Mouse (Mus musculus): ENCODE data around the gene Syngr3.
A peak's percentile ranks its signal among the peaks of the same experiment; 100 is the strongest.
"Not testable (repeated sequence)": the region's sequence is repeated elsewhere in the genome, so short reads cannot be mapped to it uniquely, and the experiment has no call there.

Gene Syngr3

DNA sequence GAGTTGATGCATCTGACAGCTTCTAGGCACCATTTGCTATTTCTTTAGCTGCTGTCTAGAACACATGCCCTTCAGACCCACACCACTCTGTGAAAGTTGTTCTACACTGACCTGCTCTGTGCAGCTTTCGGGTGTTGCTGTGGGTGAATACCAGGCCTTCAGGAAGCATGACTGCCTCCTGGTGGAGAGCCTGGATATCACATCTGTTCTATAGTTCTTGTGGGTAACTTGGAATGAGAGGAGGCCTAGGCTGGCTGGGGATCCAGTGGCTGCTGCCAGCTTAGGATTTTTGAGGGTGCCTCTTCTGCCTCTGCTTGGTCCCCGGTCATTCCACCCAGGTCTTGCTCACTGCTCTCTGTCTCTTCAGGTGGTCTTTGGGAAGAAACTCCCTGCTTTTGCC is 13.6 kb downstream of the Syngr3 start:
- DNase-seq: no peak

DNA sequence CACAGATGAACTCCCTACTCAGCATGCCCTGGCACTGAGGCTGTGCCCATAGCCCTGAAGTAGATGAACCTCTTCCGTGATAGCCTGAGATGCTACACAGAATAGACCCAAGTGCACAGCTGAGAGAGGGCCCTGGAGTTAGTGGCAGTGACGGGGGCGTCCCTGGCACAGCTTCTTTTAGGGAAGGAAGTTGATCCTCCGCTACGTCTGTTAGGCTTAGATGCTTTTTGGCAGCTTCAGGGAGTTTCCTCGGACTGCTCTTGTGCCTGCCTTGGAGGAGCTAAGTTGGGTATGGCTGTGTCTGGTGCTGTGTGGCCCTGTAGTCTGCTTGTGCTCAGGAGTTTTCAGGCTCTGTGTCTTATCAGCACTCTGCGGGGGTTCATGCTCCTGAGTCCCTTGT is 15.5 kb downstream of the Syngr3 start:
- no peak for DNase-seq

DNA sequence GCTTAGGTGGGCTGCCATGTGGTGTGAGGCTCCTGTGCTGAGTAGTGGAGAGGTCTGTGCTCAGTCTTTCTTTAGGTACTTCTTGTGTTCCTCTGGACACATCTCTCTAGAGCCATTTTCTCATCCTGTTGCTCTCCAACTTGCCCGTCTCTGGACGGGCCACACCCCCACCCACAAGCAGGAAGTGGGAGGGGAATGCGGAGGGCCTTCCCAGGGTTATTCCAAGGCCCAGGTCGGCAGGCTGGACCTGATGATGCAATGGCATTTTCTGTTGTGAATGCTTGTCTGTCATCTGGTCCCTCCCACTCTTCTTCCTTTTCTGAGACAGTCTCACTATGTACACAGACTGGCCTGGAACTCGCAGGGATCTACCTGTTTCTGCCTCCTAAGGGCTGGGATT is 17.6 kb downstream of the Syngr3 start:
- no peak for DNase-seq

- DNase-seq: no peak
Measured at GRCm38 (mm10) chr17:24671346-24671745, 18.4 kb downstream of the Syngr3 start.

- no peak for DNase-seq
Measured at GRCm38 (mm10) chr17:24670246-24670844, 19.4 kb downstream of the Syngr3 start.

GRCm38 (mm10) chr17:24669545-24670245 is 20.1 kb downstream of the Syngr3 start, which contains the start of gene Zfp598:
Zfp598 (plus strand) TSS chr17:24669687.
- peak; percentile 94 for DNase-seq

DNA sequence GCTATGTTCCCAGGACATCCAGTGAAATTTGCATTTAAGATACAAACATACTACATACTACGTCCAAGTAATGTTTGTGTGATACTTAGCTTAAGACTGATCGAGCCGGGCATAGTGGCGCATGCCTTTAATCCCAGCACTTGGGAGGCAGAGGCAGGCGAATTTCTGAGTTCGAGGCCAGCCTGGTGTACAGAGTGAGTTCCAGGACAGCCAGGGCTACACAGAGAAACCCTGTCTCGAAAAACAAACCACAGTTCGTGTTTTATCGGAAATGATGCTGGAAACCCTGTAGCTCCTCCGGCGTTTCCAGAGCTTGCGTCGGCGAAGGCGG is 20.6 kb downstream of the Syngr3 start:
- DNase-seq: not testable (repeated sequence)

DNA sequence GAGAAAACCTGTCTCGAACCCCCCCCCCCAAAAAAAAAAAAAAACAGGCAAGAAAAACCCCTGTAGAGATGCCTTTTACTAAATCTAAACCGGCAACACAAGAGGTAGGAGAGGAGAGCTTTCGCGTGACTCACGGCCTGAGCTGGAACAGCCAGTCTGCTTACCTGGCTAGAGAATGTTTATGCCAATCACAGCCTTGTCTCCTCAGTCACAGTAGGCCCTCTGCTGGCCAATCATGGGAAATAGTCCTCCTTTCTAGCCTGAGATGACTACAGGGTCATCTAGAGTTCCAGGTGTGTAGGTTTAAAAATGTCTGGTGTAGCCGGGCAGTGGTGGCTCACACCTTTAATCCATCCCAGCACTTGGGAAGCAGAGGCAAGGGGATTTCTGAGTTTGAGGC is 22.3 kb downstream of the Syngr3 start:
- peak; percentile 80 for DNase-seq

DNA sequence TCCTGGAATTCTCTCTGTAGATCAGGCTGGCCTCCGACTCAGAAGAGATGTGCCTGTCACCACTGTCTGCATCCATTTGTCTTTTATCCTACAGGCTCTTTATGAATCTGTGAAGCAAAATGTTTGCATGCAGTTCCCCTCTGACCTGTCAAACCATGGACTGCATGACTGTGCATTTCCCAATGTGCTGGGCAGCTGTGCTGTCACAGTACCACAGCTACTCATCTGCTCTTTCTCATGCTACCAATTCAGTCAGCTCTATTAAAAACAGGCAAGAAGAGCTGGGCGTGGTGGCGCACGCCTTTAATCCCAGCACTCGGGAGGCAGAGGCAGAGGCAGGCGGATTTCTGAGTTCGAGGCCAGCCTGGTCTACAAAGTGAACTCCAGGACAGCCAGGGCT is 22.7 kb downstream of the Syngr3 start:
- DNase-seq: not testable (repeated sequence)

DNA sequence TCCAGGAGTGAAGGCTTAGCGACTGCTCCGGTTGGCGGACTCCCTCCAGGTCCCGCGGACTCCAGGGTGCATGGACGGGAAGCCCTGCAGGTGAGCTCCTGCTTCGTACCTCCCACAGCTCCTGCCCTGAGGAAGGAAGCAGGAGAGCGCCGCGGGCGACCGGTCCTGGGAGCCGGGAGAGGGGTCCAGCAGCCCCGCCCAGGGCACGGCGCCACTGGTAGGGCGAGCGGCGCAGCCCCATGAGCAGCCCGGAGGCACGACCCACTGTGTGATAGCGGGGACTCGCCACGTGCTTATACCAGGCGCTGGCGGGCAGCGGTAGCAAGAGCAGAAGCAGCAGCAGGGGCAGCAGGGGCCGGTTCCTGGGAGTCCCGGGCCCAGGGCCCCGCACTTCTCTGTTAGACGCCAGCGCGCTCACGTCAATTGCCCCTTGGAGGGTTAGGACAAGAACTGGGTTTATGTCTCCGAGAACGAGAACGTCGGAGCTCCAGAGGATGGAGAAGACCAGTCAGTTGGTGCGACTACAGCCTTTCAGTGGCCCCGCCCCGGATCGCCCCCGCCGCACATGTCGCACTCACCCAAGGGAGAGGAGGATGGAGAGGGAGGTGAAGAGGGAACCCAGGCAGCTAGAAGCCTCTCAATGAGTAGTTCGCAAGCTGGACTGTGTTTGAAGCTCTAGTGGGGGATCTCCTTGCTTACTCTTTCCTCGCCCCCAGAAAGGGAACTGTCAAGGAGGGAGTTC is 31.6 kb downstream of the Syngr3 start, which contains the start of gene Npw:
Npw (minus strand) TSS at position 441 of the 742 bp plus-strand sequence.
- no peak for DNase-seq

DNA sequence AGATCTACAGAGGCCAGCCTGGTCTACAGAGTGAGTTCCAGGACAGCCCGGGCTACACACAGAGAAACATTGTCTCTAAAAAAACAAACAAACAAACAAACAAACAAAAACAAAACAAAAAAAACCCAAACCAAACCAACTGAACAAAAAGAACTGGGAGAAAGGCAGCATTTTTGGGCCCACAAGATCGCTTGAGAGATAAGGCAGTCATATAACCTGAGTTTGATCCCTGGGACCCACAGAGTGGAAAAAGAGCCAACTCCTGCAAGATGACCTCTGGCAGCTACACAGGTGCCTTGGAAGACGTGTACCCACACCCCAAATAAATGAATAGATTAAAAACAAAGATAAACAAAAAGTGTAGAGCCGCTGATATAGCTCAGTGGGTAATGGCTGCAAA is 34.8 kb downstream of the Syngr3 start:
- DNase-seq: no peak

DNA sequence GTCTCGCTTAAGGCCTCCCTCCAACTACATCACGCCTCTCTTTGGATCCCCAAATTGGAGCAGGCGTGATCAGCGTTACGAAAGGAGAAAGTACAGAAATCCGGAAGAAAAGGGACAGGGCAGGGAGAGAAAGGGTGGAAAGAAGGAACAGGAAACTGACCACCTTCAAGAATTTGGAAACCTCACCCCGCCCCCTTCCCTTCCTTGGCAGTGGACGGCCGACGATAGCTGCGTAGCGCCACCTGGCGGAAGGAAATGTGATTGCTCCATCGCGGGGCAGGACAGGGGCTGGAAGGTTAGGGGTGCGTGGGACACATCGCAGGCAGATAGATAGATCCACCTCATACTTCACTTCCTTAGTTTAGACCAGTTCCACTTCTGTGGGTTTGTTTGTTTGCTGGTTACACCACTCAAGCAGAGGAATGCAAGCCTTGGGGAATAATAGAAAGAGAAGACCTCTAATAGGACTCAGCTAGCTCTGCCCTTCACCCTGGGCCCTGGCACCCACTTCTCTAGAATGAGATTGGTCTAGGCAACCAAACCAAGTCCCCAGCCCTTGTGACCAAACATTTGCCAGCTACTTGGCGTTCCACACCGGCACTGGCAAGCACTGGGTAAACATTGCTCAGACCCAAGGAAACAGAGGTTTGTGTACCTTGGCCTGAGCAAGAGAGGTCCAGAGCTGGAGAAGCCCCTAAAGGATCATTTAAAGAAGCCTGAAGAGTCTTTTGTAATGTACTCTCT is 35.6 kb downstream of the Syngr3 start:
- DNase-seq: peak; percentile 60

DNA sequence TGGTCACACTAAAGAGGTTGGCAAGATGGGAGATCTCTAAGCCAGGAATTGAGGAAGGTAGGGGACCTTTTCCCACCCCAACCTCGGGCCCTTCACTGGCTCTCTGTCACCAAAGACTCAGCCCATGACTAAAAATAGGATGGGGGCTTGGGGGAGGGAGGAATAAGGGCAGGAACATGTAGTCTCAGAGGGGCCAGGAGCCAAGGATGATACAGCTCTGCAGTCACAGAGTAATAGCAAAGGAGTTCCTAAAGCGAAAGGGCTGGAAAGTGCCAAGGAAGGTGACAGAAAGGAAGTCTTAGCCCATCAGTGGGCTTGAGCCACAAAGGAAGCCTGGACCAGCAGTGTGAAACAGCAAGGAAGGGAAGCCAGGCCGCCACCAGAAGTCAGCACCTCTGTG is 37.9 kb downstream of the Syngr3 start:
- DNase-seq: no peak

- no peak for DNase-seq
Measured at GRCm38 (mm10) chr17:24650766-24651165, 39.0 kb downstream of the Syngr3 start.

DNA sequence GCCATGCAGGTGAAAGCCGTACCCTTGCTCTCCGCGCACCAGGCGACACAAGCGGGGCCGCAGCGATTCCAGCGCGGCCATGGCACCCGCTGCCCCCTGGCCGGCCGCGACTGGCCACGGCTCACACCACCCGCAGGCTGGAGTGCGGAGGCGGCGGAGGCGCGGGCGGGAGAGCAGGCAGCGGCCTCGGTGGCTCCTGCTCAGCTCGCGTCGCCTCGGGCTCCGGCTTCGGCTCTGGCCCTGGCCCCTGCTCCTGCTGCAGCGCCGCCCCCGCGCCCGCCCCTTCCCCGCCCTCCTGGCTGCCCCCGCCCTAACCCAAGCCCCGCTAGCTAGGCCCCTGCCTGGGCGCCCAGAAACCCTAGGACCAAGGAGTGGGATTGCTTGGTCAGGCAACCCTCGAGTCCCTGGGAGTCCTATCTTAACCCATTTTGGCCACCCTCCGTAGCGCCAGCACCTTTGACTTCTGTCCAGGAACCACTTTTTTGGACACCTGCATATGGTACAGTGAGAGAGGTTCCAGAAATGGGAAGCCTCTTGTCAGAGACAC is 39.6 kb downstream of the Syngr3 start, which contains the start of gene Slc9a3r2:
Slc9a3r2 (minus strand) TSS at position 258 of the 547 bp plus-strand sequence.
- DNase-seq: peak; percentile 75

DNA sequence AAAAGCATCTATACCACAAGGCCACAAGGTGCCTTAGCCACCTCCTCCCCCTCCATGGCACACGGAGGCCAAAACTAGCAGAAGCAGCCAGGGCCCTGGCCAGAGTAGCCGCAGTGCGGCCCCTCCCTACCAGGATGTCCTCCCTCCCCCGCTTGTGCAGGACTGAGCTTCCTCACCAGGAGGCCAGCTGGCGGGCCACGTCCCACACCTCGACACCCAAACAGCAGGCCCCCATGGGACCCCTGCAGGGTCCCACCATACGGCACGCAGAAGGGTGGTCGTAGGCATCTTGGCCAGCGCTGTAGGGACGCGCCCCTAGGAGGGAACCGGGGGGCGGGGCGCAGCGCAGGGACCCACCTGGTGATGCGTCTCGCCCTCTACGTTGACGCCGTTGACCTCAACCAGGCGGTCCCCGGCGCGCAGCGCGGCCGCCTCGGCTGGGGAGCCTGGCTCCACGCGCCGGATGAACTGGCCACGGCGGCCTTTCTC is 40.1 kb downstream of the Syngr3 start:
- DNase-seq: peak; percentile 85

- peak; percentile 68 for DNase-seq
Measured at GRCm38 (mm10) chr17:24648731-24649377, 40.9 kb downstream of the Syngr3 start.

DNA sequence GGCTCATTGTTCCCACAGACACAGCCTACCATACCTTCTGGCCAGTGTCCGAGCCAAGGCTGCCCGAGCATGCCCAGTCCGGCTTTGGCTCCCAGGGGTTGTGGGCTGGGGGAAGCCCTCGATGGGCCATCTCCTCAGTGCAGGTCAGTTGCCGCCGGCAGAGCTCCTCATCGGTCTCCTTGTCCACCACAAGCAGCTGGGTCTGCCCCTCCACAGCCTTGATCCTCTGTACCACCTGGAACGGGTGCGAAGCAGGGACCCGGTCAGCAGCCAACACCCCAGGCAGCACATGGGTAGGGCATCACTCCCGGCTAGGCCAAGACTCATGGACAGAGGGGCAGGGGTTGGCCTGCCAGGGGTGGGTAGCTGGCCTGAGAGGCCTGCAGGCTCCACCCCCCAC is 42.3 kb downstream of the Syngr3 start:
- DNase-seq: peak; percentile 57

GRCm38 (mm10) chr17:24646381-24646780 is 43.4 kb downstream of the Syngr3 start:
- no peak for DNase-seq

- no peak for DNase-seq
Measured at GRCm38 (mm10) chr17:24645916-24646315, 43.8 kb downstream of the Syngr3 start.

GRCm38 (mm10) chr17:24644875-24645721 is 44.7 kb downstream of the Syngr3 start:
- DNase-seq: peak; percentile 44

Data from cerebellum, adult 11-12 months (tissue).